Mouse (Mus musculus): ENCODE data around the gene Col4a4.

DNA sequence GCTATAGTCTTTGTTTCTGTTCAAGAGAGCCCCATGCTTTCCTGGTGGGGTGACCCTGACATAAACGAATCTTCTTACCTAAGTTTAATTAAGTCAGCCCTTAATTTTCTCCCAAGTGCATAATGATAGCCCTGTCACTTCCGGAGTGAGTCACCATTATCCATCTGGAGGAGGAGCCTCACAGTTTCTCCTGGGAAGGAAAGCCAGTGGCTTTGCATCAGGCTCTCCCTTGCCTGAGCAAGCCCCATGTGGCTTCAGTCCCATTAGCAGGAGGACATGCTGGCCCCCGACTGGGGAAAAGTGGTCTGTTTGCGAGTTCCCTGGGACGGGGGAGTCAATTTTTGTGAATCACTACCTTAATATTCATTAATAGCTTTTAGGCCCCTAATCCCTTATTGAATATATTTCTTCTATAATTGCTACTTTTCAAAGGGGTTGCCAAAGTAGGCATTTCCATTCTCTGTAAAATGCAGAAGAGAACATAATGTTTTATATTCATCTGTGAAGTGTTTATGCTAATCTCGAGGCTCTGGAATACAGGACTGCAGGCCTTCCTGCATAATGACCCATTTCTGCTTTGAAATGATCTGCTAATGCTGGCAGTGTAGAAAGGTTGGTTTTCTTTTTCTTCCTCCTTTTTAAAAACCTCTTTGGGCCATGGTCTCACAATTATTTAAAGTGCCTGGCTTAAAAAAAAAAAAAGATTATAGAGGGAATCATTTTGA is 134.6 kb downstream of the Col4a4 start:
- no peak for TF ChIP-seq CTCF (IDR thresholded peaks at IDR 0.05; ENCODE audit: low read depth, low read length)
- TF ChIP-seq POLR2A (IDR thresholded peaks at IDR 0.05; ENCODE audit: extremely low read depth, insufficient read depth, low read length): no peak
